Mouse (Mus musculus) embryonic stem cell, embryonic (primary cell): ENCODE measurements at regions not wholly inside any gene's neighbourhood (a gene's known extent, or its start where the extent isn't known, plus 50 kb on each side); places are given as distances from the start of the nearest gene placed in this dataset.

ENCODE experiments used
- CTCF ChIA-PET, 4 experiments: fragments of 300-600 bp in 2 of 4; fragments of 350-600 bp in 2 of 4; sonication (Branson Sonifier 250); formaldehyde crosslinking; loops; one replicate each; lab custom pipeline; 2022; ENCODE audit warnings: inconsistent platforms in 2 of 4; lab: Charles Lee
- POLR2A ChIA-PET, 4 experiments: fragments of 300-600 bp in 2 of 4; fragments of 350-600 bp in 2 of 4; sonication (Branson Sonifier 250); formaldehyde crosslinking; loops; one replicate each; lab custom pipeline; 2022; ENCODE audit warnings: antibody characterized with exemption in 4 of 4, inconsistent platforms in 1 of 4; lab: Charles Lee

GRCm38 (mm10) chr8:96929901-96930300, 1041.6 kb upstream of the Got2 start:
- ChIA-PET CTCF (no interaction called here), POLR2A (no interaction called here)

GRCm38 (mm10) chr8:96880956-96881355, 992.6 kb upstream of the Got2 start:
- POLR2A ChIA-PET: interaction anchor here in 1 of 4 experiments (0.6 kb wide), 1 partner anchor 195 kb away, joined by 4 read pairs; no protein-coding TSS in a partner anchor
- CTCF ChIA-PET: no interaction called here

GRCm38 (mm10) chr8:96878793-96879192, 990.4 kb upstream of the Got2 start:
- CTCF ChIA-PET: no interaction called here

GRCm38 (mm10) chr8:96873465-96874094, 985.2 kb upstream of the Got2 start:
- POLR2A ChIA-PET: no interaction called here
- CTCF ChIA-PET: no interaction called here

More at GRCm38 (mm10) chr8:96878793-96879192, 990.4 kb upstream of the Got2 start:
- POLR2A ChIA-PET: no interaction called here

GRCm38 (mm10) chr8:96868178-96869080, 980.1 kb upstream of the Got2 start:
- CTCF ChIA-PET: no interaction called here
- POLR2A ChIA-PET: no interaction called here

GRCm38 (mm10) chr8:96864606-96865005, 976.3 kb upstream of the Got2 start:
- POLR2A ChIA-PET: interaction anchor here in 1 of 4 experiments (0.6 kb wide), 1 partner anchor 46 kb away, joined by 3 read pairs; no protein-coding TSS in a partner anchor
- CTCF ChIA-PET: no interaction called here

GRCm38 (mm10) chr8:96860870-96861462, 972.6 kb upstream of the Got2 start:
- ChIA-PET CTCF (no interaction called here), POLR2A (no interaction called here)

GRCm38 (mm10) chr8:96843566-96843965, 955.2 kb upstream of the Got2 start:
- ChIA-PET POLR2A (no interaction called here), CTCF (no interaction called here)

GRCm38 (mm10) chr8:96835532-96835931, 947.2 kb upstream of the Got2 start:
- POLR2A ChIA-PET: no interaction called here
- CTCF ChIA-PET: no interaction called here

GRCm38 (mm10) chr8:96834673-96835072, 946.3 kb upstream of the Got2 start:
- ChIA-PET CTCF (no interaction called here), POLR2A (no interaction called here)

GRCm38 (mm10) chr8:96829253-96829652, 940.9 kb upstream of the Got2 start:
- ChIA-PET CTCF (no interaction called here), POLR2A (no interaction called here)

GRCm38 (mm10) chr8:96810550-96810949, 922.2 kb upstream of the Got2 start:
- ChIA-PET CTCF (no interaction called here), POLR2A (no interaction called here)
